Mouse (Mus musculus) liver, postnatal 0 days (tissue): ENCODE measurements around the gene Max. TPM values are rescaled to one million over a fixed set of nuclear protein-coding genes. Genes with fewer than 3 reads are reported as not detected.

Experiments used
- ATAC-seq: fragments of 200-750 bp; cut with Nextera tagmentation; 2 replicates; pipeline ENCODE4 v1.8.0; 2017; ENCODE audit warnings: mild to moderate bottlenecking, moderate library complexity
- DNase-seq: peaks from one replicate; pipeline ENCODE4 v3.0.0-alpha.2; 2016
- H3K27ac ChIP-seq: fragments of 300-500 bp; sonication (generic); 2 replicates; pipeline ENCODE4 v1.5.1; 2014; ENCODE audit warnings: antibody characterized with exemption, moderate library complexity, mild to moderate bottlenecking, low read depth
- H3K27me3 ChIP-seq: fragments of 300-500 bp; sonication (generic); 2 replicates; pipeline ENCODE4 v1.6.1; 2014; ENCODE audit warnings: low read length, control low read depth, mixed read lengths; ENCODE audit not compliant: insufficient read depth
- H3K36me3 ChIP-seq: fragments of 300-500 bp; sonication (generic); replicated peaks from 2 replicates; pipeline ENCODE4 v1.6.1; 2014; ENCODE audit warnings: mild to moderate bottlenecking, control low read depth, low read length, moderate library complexity, mixed read lengths; ENCODE audit not compliant: insufficient read depth
- H3K4me1 ChIP-seq: fragments of 300-500 bp; sonication (generic); 2 replicates; pipeline ENCODE4 v1.6.1; 2014; ENCODE audit warnings: antibody characterized with exemption, mild to moderate bottlenecking, control low read depth; ENCODE audit not compliant: insufficient read depth
- H3K4me2 ChIP-seq: fragments of 300-500 bp; sonication (generic); 2 replicates; pipeline ENCODE4 v1.6.1; 2014; ENCODE audit warnings: low read depth, mild to moderate bottlenecking, low read length, moderate library complexity, mixed read lengths
- H3K4me3 ChIP-seq: fragments of 300-500 bp; sonication (generic); 2 replicates; pipeline ENCODE4 v1.5.1; 2014; ENCODE audit warnings: low read depth, low read length
- H3K9ac ChIP-seq: fragments of 300-500 bp; sonication (generic); replicated peaks from 2 replicates; pipeline ENCODE4 v1.6.1; 2014; ENCODE audit warnings: mild to moderate bottlenecking, moderate library complexity
- H3K9me3 ChIP-seq: fragments of 300-500 bp; sonication (generic); 2 replicates; pipeline ENCODE4 v1.6.1; 2016; ENCODE audit warnings: mild to moderate bottlenecking, control low read depth, low read length, mixed read lengths
- CTCF ChIP-seq: sonication (generic); IDR thresholded peaks from 2 replicates; pipeline ENCODE4 v1.5.1; 2016; ENCODE audit warnings: antibody characterized with exemption, low read depth
- EP300 ChIP-seq: IDR thresholded peaks from 2 replicates; pipeline ENCODE4 v1.6.1; 2016; ENCODE audit warnings: antibody characterized with exemption, low read depth, mild to moderate bottlenecking
- WGBS: fragments of 180-500 bp; shearing (Covaris S2); extraction: QIAGEN DNeasy Blood & Tissue Kit; methylation state at CpG from one replicate; pipeline ENCODE4 v1.1.7; 2014; ENCODE audit not compliant: insufficient replicate concordance; 5-methylcytosine and 5-hydroxymethylcytosine counted together
- polyA plus RNA-seq: library from polyadenylated mRNA; unstranded; fragments of >200 nt; fragmentation: Nextera tagmentation; extraction: Ambion mirVana; gene quantifications from 2 replicates; pipeline ENCODE4 v1.2.1, GENCODE M21; 2015

Max gene
- polyA plus RNA-seq, 1 experiment from 2014 or later, result 7.1 TPM

DNA sequence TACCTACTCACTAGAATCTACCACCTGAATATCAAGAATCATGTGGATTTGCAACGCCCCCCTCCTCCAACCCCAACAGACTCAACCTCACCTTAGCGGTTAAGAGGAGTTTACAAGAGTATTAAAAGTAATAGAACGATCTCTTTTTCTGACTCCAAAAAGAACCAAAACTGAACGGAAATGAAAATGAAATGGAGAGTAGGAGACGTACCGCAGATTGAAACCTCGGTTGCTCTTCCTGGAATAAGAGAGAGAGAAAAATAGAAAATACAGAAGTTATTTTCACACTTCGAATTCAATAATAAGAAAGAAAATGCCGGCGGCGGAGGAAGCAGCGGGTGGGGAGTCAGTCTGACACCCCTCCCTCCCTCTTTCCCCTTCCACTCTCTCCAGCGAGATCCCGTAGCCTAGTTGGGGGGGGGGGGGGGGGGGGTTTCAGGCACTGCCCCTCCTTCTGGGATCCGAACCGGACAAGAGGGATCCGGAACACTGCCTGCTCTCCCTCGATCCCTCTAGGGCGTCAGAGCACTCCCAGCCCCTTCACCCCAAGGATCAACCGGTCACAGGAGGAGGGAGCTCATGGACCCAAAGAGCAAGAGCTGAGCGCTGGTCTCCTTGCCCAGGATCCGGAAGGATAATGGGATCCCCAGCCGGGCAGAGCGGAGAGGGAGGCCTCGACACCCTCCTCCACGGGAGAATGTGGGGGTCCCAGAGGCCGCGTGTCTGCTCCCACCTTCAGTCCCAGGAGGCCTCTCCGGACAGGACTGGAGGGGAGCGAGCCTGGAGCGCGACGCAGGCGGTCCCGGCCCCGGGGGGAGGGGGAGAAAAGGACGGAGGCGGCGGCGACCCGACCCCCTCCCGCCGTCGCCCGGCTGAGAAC lies 709 bp downstream of the Max start:
- Histone ChIP-seq H3K9ac (peak overlapping the region; percentile 90), H3K9me3 (no peaks in the 10 kb centered on the region), H3K4me3 (peak overlapping the region; percentile 84), H3K27me3 (no peaks in the 10 kb centered on the region), H3K36me3 (peaks cover 6% of the 10 kb centered on the region), H3K4me2 (peak overlapping the region; percentile 75), H3K4me1 (peaks cover 21% of the 10 kb centered on the region), H3K27ac (peak overlapping the region; percentile 92)
- DNase-seq (no peak), ATAC-seq (peak; percentile 1)
- TF ChIP-seq CTCF (no peak), EP300 (no peak)
- WGBS, result 2% methylated on average over 40 of the region's 45 CpGs

DNA sequence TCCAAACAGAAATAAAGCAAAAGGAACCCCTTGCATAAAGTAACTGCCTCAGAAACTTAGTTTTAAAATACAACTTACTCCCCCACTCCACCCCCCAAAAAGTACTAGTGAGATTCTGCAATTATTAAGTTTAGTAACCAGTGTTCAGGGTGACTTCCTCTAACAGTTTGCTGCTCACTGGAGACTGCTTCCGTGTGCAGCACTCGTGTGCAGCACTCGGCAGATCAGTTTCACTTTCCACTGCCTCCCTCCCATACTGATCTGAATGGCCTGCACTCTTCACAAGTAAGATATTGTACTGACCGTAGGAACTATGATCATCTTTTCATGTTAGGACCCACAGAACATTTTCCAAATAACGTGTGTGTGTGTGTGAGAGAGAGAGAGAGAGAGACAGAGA lies 4.3 kb downstream of the Max start:
- H3K4me1 ChIP-seq, result peaks cover 30% of the 10 kb centered on the region
- DNase-seq (no peak), ATAC-seq (no peak)
- H3K27ac ChIP-seq, result peak overlapping the region; percentile 76
- H3K27me3 ChIP-seq, result no peaks in the 10 kb centered on the region
- H3K36me3 ChIP-seq, result peaks cover 35% of the 10 kb centered on the region
- TF ChIP-seq EP300 (no peak), CTCF (no peak)
- H3K9ac ChIP-seq, result peak overlapping the region; percentile 53
- peak overlapping the region; percentile 34 for H3K4me3 ChIP-seq
- H3K9me3 ChIP-seq, result no peaks in the 10 kb centered on the region
- WGBS, result 16% methylated on average over 5 of the region's 5 CpGs
- peak overlapping the region; percentile 71 for H3K4me2 ChIP-seq

DNA sequence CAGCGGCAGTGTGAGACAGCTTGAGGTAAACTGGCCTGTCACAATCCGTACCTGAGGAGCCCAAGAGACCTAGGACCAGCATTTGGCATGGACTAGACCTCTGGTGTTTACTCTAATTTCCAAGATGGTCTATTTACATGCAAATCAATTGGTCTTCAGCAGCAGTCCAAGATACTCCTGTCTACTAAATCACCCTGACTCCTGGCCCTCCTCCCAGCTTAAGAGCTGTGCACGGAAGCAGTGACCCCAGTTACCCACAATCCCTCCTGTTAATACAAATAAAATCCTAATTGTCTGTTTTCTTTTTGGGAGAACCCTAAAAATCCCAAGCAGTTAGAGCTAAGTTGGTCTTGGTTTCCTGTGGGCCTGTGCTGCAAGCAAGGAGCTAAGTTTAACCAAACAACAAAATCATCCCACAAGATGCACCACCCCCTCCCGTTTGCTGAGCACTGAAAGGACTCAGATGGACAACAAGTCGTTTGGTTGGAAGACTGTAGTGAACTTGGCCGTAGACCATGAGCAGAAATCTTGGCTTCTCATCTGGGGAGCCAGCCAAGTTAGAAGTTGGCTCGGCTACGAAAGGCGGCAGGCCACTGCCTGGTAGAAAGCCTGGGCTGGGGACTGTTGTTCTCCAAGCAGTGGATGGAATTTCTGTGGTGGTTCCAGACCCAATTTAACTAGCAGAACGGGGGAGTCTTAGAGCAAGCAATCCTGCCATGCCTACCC lies 7.1 kb downstream of the Max start:
- H3K4me1 ChIP-seq, result peaks cover 27% of the 10 kb centered on the region
- no peak for ATAC-seq
- WGBS, result 78% methylated on average over 10 of the region's 10 CpGs
- no peak overlapping the region; the same call in 1 of the 2 replicates for H3K9ac ChIP-seq
- peaks cover 62% of the 10 kb centered on the region for H3K36me3 ChIP-seq
- H3K4me2 ChIP-seq, result no peak overlapping the region
- H3K27me3 ChIP-seq, result no peaks in the 10 kb centered on the region
- no peak overlapping the region for H3K4me3 ChIP-seq
- no peak for DNase-seq
- H3K9me3 ChIP-seq, result no peaks in the 10 kb centered on the region
- TF ChIP-seq CTCF (no peak), EP300 (no peak)
- H3K27ac ChIP-seq, result no peak overlapping the region

DNA sequence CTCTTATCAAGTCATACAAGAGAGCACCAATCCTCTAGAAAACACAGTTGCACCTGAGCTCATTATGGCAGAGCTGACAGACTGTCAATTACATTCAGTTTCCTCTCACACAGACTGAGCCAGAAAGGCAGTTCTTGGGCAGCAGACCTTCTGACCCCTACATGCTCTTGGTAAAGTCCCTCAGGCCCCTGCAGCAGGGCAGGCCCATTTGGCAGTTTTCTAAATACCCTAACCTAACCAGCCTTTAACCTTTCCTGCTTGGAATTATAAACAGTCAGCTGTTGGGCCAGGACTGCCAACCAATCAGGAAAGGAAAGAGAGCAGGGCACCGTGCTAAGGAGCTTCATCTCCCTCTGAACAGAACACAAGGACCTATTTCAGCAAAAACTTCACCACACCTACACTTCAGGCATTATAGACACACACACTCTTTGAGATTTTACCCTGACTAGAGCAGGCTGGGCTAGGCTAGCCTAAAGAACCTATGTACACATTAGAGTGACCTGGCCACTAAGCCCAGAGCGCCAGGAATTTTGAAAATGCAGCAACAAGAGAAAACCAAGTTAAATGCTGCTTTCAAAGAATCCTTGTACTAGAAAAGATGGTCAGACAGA lies 8.1 kb downstream of the Max start:
- Histone ChIP-seq H3K4me3 (no peak overlapping the region), H3K4me1 (peaks cover 32% of the 10 kb centered on the region), H3K36me3 (peaks cover 69% of the 10 kb centered on the region), H3K9ac (no peak overlapping the region), H3K27ac (no peak overlapping the region), H3K27me3 (no peaks in the 10 kb centered on the region), H3K4me2 (no peak overlapping the region), H3K9me3 (no peaks in the 10 kb centered on the region)
- ATAC-seq (no peak), DNase-seq (no peak)
- TF ChIP-seq EP300 (no peak), CTCF (no peak)
- WGBS, result 84% methylated on average over 2 of the region's 2 CpGs

DNA sequence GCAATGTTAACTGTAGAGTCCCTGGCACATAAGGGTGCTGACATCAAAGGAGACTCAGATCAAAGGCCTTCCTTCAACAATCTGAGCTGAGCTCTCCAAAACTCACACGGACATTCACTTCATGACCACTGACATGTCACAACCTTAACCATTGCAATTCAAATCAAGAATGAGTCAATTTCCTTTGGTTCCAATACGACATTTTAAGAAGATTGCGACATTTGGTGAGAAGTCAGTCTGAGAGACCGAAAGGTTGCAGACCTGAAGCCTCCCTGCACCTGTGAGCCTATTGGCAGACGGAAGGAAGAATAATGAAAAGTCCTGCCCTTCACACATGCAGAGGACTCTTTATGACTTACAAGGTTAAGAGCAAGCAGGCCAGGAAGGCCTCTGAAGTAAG lies 11.7 kb downstream of the Max start:
- DNase-seq, result no peak
- H3K27ac ChIP-seq, result no peak overlapping the region
- no peak overlapping the region for H3K4me2 ChIP-seq
- H3K9ac ChIP-seq, result no peak overlapping the region
- ATAC-seq, result no peak
- H3K4me1 ChIP-seq, result peaks cover 28% of the 10 kb centered on the region
- WGBS, result 76% methylated on average over 5 of the region's 5 CpGs
- H3K36me3 ChIP-seq, result peaks cover 82% of the 10 kb centered on the region
- no peak for TF ChIP-seq EP300
- no peak for TF ChIP-seq CTCF
- no peaks in the 10 kb centered on the region for H3K9me3 ChIP-seq
- no peak overlapping the region for H3K4me3 ChIP-seq
- H3K27me3 ChIP-seq, result no peaks in the 10 kb centered on the region

DNA sequence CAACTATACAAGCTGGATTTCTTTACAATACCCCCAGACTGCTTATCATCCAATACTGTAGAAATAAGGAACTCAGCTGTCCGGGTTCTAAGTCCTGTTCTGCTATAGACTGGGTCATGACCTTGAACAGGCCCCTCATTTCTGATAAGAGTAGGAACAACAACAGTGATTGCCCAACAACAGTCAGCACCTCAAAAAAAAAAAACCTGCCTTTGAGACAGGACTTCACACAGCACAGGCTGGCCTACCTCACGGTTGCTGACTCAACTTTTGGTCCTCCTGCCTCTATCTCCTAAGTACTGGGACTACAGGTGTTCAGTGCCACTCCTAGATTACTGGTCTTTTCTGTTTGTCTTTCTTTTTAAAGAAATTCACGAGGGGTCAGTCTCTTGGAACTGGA lies 13.2 kb downstream of the Max start:
- peak; percentile 71 for ATAC-seq
- Histone ChIP-seq H3K27me3 (no peaks in the 10 kb centered on the region), H3K4me1 (peaks cover 19% of the 10 kb centered on the region), H3K27ac (0 out of 2 replicates have a peak overlapping the region, but pooled peaks have one; percentile 4), H3K9ac (no peak overlapping the region), H3K9me3 (no peaks in the 10 kb centered on the region), H3K4me3 (no peak overlapping the region), H3K4me2 (no peak overlapping the region), H3K36me3 (peaks cover 88% of the 10 kb centered on the region)
- no peak for TF ChIP-seq CTCF
- no peak for TF ChIP-seq EP300
- WGBS, result 31% methylated on average over 3 of the region's 3 CpGs
- no peak for DNase-seq
